Mouse (Mus musculus) MEL (cell line): ENCODE data around the gene Lrrc7.

ENCODE experiments used
- CHD1 ChIP-seq: IDR thresholded peaks from 2 replicates; pipeline ENCODE4 v1.6.1; 2012; ENCODE audit warnings: low read depth, mild to moderate bottlenecking, inconsistent platforms, low read length, improper control_type of control experiment
- ELF1 ChIP-seq: IDR thresholded peaks from 2 replicates; pipeline ENCODE4 v1.6.1; 2014; ENCODE audit warnings: low read depth, mild to moderate bottlenecking, inconsistent platforms, low read length, improper control_type of control experiment, moderate library complexity
- MAX ChIP-seq: IDR thresholded peaks from 2 replicates; pipeline ENCODE4 v1.6.1; 2011; ENCODE audit warnings: low read length, improper control_type of control experiment
- ZMIZ1 ChIP-seq: IDR thresholded peaks from 2 replicates; pipeline ENCODE4 v1.6.1; 2012; ENCODE audit warnings: low read depth, mild to moderate bottlenecking, inconsistent platforms, low read length, improper control_type of control experiment, moderate library complexity

DNA sequence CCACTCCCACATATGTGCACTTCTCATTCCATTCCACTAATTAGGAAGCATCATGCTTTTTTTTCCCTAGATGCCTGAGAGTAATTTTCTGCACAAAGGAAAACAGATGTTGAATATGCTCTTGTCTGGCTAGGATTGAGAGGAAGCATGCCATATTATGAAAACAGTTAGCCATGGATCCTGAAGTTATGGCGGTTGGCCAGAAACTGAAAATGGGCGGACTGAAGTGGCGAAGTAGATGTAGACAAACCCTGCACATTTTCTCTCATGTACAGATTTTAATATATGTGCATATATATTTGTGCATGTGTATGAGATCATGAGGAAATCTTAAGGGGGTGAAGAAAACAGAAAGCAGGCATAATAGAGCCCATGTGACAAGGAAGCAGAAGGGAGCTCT, 407.9 kb downstream of the Lrrc7 start:
- TF ChIP-seq ZMIZ1 (no peak), ELF1 (no peak), CHD1 (no peak), MAX (no peak)
